Mouse (Mus musculus): Measurements from ENCODE around the gene Vpreb3.
A peak's percentile ranks its signal among the peaks of the same experiment; 100 is the strongest.

The Vpreb3 gene

GRCm38 (mm10) chr10:75942736-75943477 lies at the start of gene Vpreb3:
Vpreb3 (plus strand) TSS chr10:75943057.
- DNase-seq (ENCODE audit: low spot score), result no peak

GRCm38 (mm10) chr10:75893089-75893750 lies 49.6 kb upstream of the Vpreb3 start, which contains the start of gene Derl3:
Derl3 (plus strand) TSS chr10:75893413.
- DNase-seq (ENCODE audit: low spot score), result peak; percentile 76

- no peak for DNase-seq (ENCODE audit: low spot score)
Measured at GRCm38 (mm10) chr10:75894601-75895000, 48.3 kb upstream of the Vpreb3 start.

- no peak for DNase-seq (ENCODE audit: low spot score)
Measured at GRCm38 (mm10) chr10:75895730-75896129, 47.1 kb upstream of the Vpreb3 start.

- DNase-seq (ENCODE audit: low spot score), result no peak
Measured at GRCm38 (mm10) chr10:75896208-75896607, 46.6 kb upstream of the Vpreb3 start.

- DNase-seq (ENCODE audit: low spot score), result peak; percentile 55
Measured at GRCm38 (mm10) chr10:75897373-75897772, 45.5 kb upstream of the Vpreb3 start.

GRCm38 (mm10) chr10:75898039-75898564 lies 44.8 kb upstream of the Vpreb3 start:
- DNase-seq (ENCODE audit: low spot score), result no peak

GRCm38 (mm10) chr10:75898846-75899245 lies 44.0 kb upstream of the Vpreb3 start:
- DNase-seq (ENCODE audit: low spot score), result peak; percentile 48

- no peak for DNase-seq (ENCODE audit: low spot score)
Measured at GRCm38 (mm10) chr10:75904391-75904790, 38.5 kb upstream of the Vpreb3 start.

- no peak for DNase-seq (ENCODE audit: low spot score)
Measured at GRCm38 (mm10) chr10:75906882-75907281, 36.0 kb upstream of the Vpreb3 start.

GRCm38 (mm10) chr10:75910698-75911097 lies 32.2 kb upstream of the Vpreb3 start:
- DNase-seq (ENCODE audit: low spot score), result no peak

GRCm38 (mm10) chr10:75913013-75913589 lies 29.8 kb upstream of the Vpreb3 start:
- no peak for DNase-seq (ENCODE audit: low spot score)

- no peak for DNase-seq (ENCODE audit: low spot score)
Measured at GRCm38 (mm10) chr10:75915557-75915956, 27.3 kb upstream of the Vpreb3 start.

GRCm38 (mm10) chr10:75916840-75917239 lies 26.0 kb upstream of the Vpreb3 start:
- DNase-seq (ENCODE audit: low spot score), result no peak

- DNase-seq (ENCODE audit: low spot score), result no peak
Measured at GRCm38 (mm10) chr10:75919026-75919425, 23.8 kb upstream of the Vpreb3 start.

- DNase-seq (ENCODE audit: low spot score), result peak; percentile 94
Measured at GRCm38 (mm10) chr10:75921026-75921725, 21.7 kb upstream of the Vpreb3 start, which contains the start of gene Smarcb1. Smarcb1 (minus strand) TSS chr10:75921617.

GRCm38 (mm10) chr10:75921726-75922560 lies 20.9 kb upstream of the Vpreb3 start:
- no peak for DNase-seq (ENCODE audit: low spot score)

- no peak for DNase-seq (ENCODE audit: low spot score)
Measured at GRCm38 (mm10) chr10:75924324-75924723, 18.5 kb upstream of the Vpreb3 start.

- no peak for DNase-seq (ENCODE audit: low spot score)
Measured at GRCm38 (mm10) chr10:75926396-75926795, 16.5 kb upstream of the Vpreb3 start.

GRCm38 (mm10) chr10:75930304-75930703 lies 12.6 kb upstream of the Vpreb3 start:
- no peak for DNase-seq (ENCODE audit: low spot score)

GRCm38 (mm10) chr10:75931311-75931710 lies 11.5 kb upstream of the Vpreb3 start:
- no peak for DNase-seq (ENCODE audit: low spot score)
